Mouse (Mus musculus) midbrain, embryonic 16.5 days (tissue): ENCODE data around the gene Gramd4. TPM values are rescaled to one million over a fixed set of nuclear protein-coding genes. Genes with fewer than 3 reads are reported as not detected.
A peak's percentile ranks its signal among the peaks of the same experiment; 100 is the strongest.

Experiments
- ATAC-seq: fragments of 200-750 bp; cut with Nextera tagmentation; 2 replicates; pipeline ENCODE4 v1.8.0; 2017; ENCODE audit warnings: moderate TSS enrichment
- H3K27ac ChIP-seq: fragments of 300-500 bp; sonication (generic); 2 replicates; pipeline ENCODE4 v1.5.1; 2014; ENCODE audit warnings: mild to moderate bottlenecking, low read length, mixed read lengths
- H3K27me3 ChIP-seq: fragments of 300-500 bp; sonication (generic); 2 replicates; pipeline ENCODE4 v1.6.1; 2014; ENCODE audit warnings: low read depth, low read length, mixed read lengths; ENCODE audit not compliant: control insufficient read depth, insufficient read depth
- H3K36me3 ChIP-seq: fragments of 300-500 bp; sonication (generic); 2 replicates; pipeline ENCODE4 v1.6.1; 2014; ENCODE audit warnings: mild to moderate bottlenecking, low read length, moderate library complexity, mixed read lengths; ENCODE audit not compliant: control insufficient read depth, insufficient read depth
- H3K4me1 ChIP-seq: fragments of 300-500 bp; sonication (generic); 2 replicates; pipeline ENCODE4 v1.6.1; 2014; ENCODE audit warnings: mild to moderate bottlenecking, low read length, mixed read lengths; ENCODE audit not compliant: control insufficient read depth, insufficient read depth
- H3K4me2 ChIP-seq: fragments of 300-500 bp; sonication (generic); 2 replicates; pipeline ENCODE4 v1.6.1; 2014; ENCODE audit warnings: mild to moderate bottlenecking, low read length, mixed read lengths
- H3K4me3 ChIP-seq: fragments of 300-500 bp; sonication (generic); 2 replicates; pipeline ENCODE4 v1.5.1; 2014; ENCODE audit warnings: low read depth, mild to moderate bottlenecking, low read length, moderate library complexity, mixed read lengths
- H3K9ac ChIP-seq: fragments of 300-500 bp; sonication (generic); 2 replicates; pipeline ENCODE4 v1.6.1; 2014; ENCODE audit warnings: low read depth, low read length, mixed read lengths
- H3K9me3 ChIP-seq: fragments of 300-500 bp; sonication (generic); replicated peaks from 2 replicates; pipeline ENCODE4 v1.6.1; 2014; ENCODE audit warnings: mild to moderate bottlenecking, low read length, mixed read lengths; ENCODE audit not compliant: control insufficient read depth, poor library complexity, severe bottlenecking
- WGBS: fragments of 180-500 bp; shearing (Covaris S2); extraction: QIAGEN DNeasy Blood & Tissue Kit; methylation state at CpG from one replicate; pipeline ENCODE4 v1.1.7; 2014; 5-methylcytosine and 5-hydroxymethylcytosine counted together
- polyA plus RNA-seq: library from polyadenylated mRNA; unstranded; fragments of >200 nt; fragmentation: Nextera tagmentation; extraction: Ambion mirVana; gene quantifications from 2 replicates; pipeline ENCODE4 v1.2.1, GENCODE M21; 2015

Gramd4 gene
- polyA plus RNA-seq, 1 experiment from 2014 or later: 36.7 TPM

GRCm38 (mm10) chr15:86165811-86166590, 108.5 kb downstream of the Gramd4 start:
- Histone ChIP-seq H3K4me2 (no peak overlapping the region), H3K4me1 (peaks cover 8% of the 10 kb centered on the region), H3K4me3 (no peak overlapping the region), H3K27ac (no peak overlapping the region), H3K27me3 (no peaks in the 10 kb centered on the region), H3K9ac (no peak overlapping the region), H3K36me3 (peaks cover 11% of the 10 kb centered on the region; the same call in 1 of the 2 replicates), H3K9me3 (no peaks in the 10 kb centered on the region)
- no peak for ATAC-seq
- 89% methylated on average over 24 of the region's 24 CpGs for WGBS

GRCm38 (mm10) chr15:86167032-86167655, 109.6 kb downstream of the Gramd4 start:
- ATAC-seq: no peak
- Histone ChIP-seq H3K4me1 (peaks cover 8% of the 10 kb centered on the region), H3K4me2 (no peak overlapping the region), H3K27ac (no peak overlapping the region), H3K4me3 (no peak overlapping the region), H3K9ac (no peak overlapping the region), H3K9me3 (no peaks in the 10 kb centered on the region), H3K27me3 (no peaks in the 10 kb centered on the region), H3K36me3 (peaks cover under 1% of the 10 kb centered on the region; the same call in 1 of the 2 replicates)
- WGBS: 88% methylated on average over 7 of the region's 7 CpGs

- H3K9ac ChIP-seq: no peak overlapping the region
- no peaks in the 10 kb centered on the region for H3K9me3 ChIP-seq
- H3K4me1 ChIP-seq: peaks cover 8% of the 10 kb centered on the region
- no peaks in the 10 kb centered on the region for H3K36me3 ChIP-seq
- WGBS: 80% methylated on average over 10 of the region's 10 CpGs
- no peak overlapping the region for H3K4me2 ChIP-seq
- no peak overlapping the region for H3K27ac ChIP-seq
- H3K27me3 ChIP-seq: no peaks in the 10 kb centered on the region
- H3K4me3 ChIP-seq: no peak overlapping the region
- ATAC-seq: no peak
Measured at GRCm38 (mm10) chr15:86167787-86168504, 110.5 kb downstream of the Gramd4 start.

GRCm38 (mm10) chr15:86168505-86168867, 111.0 kb downstream of the Gramd4 start:
- no peaks in the 10 kb centered on the region for H3K36me3 ChIP-seq
- WGBS: 17% methylated on average over 7 of the region's 7 CpGs
- no peaks in the 10 kb centered on the region for H3K9me3 ChIP-seq
- H3K4me1 ChIP-seq: peaks cover 11% of the 10 kb centered on the region
- H3K27ac ChIP-seq: no peak overlapping the region
- 0 out of 2 replicates have a peak overlapping the region, but pooled peaks have one; percentile 1 for H3K9ac ChIP-seq
- no peak overlapping the region for H3K4me2 ChIP-seq
- no peak overlapping the region for H3K4me3 ChIP-seq
- H3K27me3 ChIP-seq: no peaks in the 10 kb centered on the region
- ATAC-seq: no peak

GRCm38 (mm10) chr15:86168941-86169816, 111.7 kb downstream of the Gramd4 start:
- Histone ChIP-seq H3K36me3 (no peaks in the 10 kb centered on the region), H3K9me3 (no peaks in the 10 kb centered on the region), H3K4me2 (no peak overlapping the region), H3K27ac (no peak overlapping the region), H3K9ac (no peak overlapping the region), H3K4me1 (peaks cover 13% of the 10 kb centered on the region), H3K4me3 (no peak overlapping the region), H3K27me3 (no peaks in the 10 kb centered on the region)
- no peak for ATAC-seq
- 81% methylated on average over 12 of the region's 12 CpGs for WGBS

- Histone ChIP-seq H3K9ac (no peak overlapping the region), H3K4me1 (peaks cover 13% of the 10 kb centered on the region), H3K4me2 (no peak overlapping the region), H3K27me3 (no peaks in the 10 kb centered on the region), H3K9me3 (no peaks in the 10 kb centered on the region), H3K4me3 (no peak overlapping the region), H3K36me3 (no peaks in the 10 kb centered on the region), H3K27ac (no peak overlapping the region)
- 89% methylated on average over 4 of the region's 4 CpGs for WGBS
- ATAC-seq: no peak
Measured at GRCm38 (mm10) chr15:86169817-86170110, 112.3 kb downstream of the Gramd4 start.

DNA sequence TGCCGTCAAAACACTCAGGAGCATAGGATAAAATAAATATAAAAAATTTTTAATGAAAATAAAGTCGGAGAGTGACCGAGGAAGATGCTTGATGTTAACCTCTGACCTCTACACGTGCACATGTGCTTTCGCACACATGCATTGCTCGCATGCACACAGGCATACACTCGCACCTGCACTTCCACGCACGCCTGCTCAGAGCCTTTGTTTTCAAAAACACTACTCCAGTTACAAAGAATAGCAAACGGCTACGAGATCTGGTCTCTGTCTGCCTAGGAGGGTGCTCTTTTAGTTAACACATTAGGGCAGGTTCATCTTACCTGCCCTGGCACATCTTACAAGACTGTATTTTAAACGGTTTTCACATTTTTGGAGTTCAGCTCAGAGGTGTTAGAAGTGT, 113.8 kb downstream of the Gramd4 start:
- Histone ChIP-seq H3K9me3 (no peaks in the 10 kb centered on the region), H3K4me1 (peaks cover 13% of the 10 kb centered on the region), H3K9ac (no peak overlapping the region), H3K27me3 (no peaks in the 10 kb centered on the region), H3K36me3 (no peaks in the 10 kb centered on the region), H3K4me3 (no peak overlapping the region), H3K4me2 (no peak overlapping the region), H3K27ac (no peak overlapping the region)
- no peak for ATAC-seq
- 80% methylated on average over 12 of the region's 12 CpGs for WGBS

GRCm38 (mm10) chr15:86172124-86172523, 114.6 kb downstream of the Gramd4 start:
- Histone ChIP-seq H3K36me3 (no peaks in the 10 kb centered on the region), H3K4me3 (no peak overlapping the region), H3K9ac (no peak overlapping the region), H3K9me3 (no peaks in the 10 kb centered on the region), H3K4me1 (peaks cover 13% of the 10 kb centered on the region), H3K4me2 (no peak overlapping the region), H3K27me3 (no peaks in the 10 kb centered on the region), H3K27ac (no peak overlapping the region)
- WGBS: 65% methylated on average over 3 of the region's 3 CpGs
- ATAC-seq: no peak
